Mouse (Mus musculus): Measurements from ENCODE around the gene Fscn3.

DNA sequence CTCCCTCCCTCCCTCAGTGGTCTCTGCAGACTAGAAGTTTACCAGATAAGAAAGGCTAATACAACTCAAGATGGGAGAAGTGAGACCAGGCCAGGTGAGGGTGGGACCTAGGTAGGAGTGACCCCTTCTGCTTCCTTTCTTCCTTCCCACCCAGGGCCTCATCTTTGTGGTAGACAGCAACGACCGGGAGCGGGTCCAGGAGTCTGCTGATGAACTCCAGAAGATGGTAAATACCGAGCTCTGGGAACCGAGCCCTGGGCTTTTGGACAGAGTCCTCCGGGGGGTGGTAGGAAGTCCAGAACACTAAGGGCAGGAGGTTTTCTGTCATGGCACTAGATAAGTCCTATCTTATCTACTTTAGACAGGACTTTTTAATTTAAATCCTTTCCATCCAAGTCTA, 2.6 kb upstream of the Fscn3 start:
- no peak for TF ChIP-seq GATA1 (IDR thresholded peaks at IDR 0.05; ENCODE audit: borderline replicate concordance, low read length)
- no peak for TF ChIP-seq FLI1 (IDR thresholded peaks at IDR 0.05; ENCODE audit: low read length)

All from megakaryocyte, embryonic 14.5 days (primary cell).